Mouse (Mus musculus): ENCODE data around the gene Lifr. TPM values are rescaled to one million over a fixed set of nuclear protein-coding genes. Genes with fewer than 3 reads are reported as not detected.

Gene Lifr
- polyA plus RNA-seq, 1 experiment from 2014 or later, result 24.9 TPM

DNA sequence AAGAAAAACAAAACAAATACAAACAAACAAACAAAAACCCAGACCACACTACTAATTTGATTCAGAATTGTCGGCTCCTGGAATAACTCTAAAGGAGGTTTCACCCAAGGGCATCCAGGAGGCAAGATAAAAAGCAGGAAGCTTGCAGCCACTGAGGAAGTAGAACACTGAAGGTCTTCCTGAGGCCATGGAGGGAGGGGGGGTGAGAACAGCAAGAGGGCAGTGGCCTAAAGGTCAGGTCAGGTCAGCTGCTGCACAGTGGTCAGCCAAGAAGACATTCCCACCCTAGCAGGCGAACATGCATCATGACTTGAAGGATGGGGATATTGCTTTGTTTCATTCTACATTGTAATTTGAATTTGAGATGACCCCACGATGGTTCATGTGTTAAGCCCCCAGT is 17.1 kb upstream of the Lifr start:
- Histone ChIP-seq H3K4me2 (replicated peaks; ENCODE audit: low read depth, low read length) (no peak overlapping the region), H3K9me3 (ENCODE audit: control insufficient read depth, low read length) (no peaks in the 10 kb centered on the region), H3K27ac (ENCODE audit: low read depth, low read length) (no peak overlapping the region), H3K27me3 (ENCODE audit: control insufficient read depth, insufficient read depth, low read length) (no peaks in the 10 kb centered on the region), H3K36me3 (ENCODE audit: control insufficient read depth, insufficient read depth, low read length) (no peaks in the 10 kb centered on the region), H3K9ac (ENCODE audit: low read depth, low read length) (no peak overlapping the region), H3K4me3 (ENCODE audit: low read depth, low read length) (no peak overlapping the region), H3K4me1 (replicated peaks; ENCODE audit: control insufficient read depth, insufficient read depth, low read length) (0 out of 2 replicates have a peak, but pooled peaks cover 2% of the 10 kb centered on the region)
- ATAC-seq (ENCODE audit: low FRiP score) (no peak), DNase-seq (ENCODE audit: low spot score) (no peak)
- WGBS, result 55% methylated on average over 3 of the region's 3 CpGs

DNA sequence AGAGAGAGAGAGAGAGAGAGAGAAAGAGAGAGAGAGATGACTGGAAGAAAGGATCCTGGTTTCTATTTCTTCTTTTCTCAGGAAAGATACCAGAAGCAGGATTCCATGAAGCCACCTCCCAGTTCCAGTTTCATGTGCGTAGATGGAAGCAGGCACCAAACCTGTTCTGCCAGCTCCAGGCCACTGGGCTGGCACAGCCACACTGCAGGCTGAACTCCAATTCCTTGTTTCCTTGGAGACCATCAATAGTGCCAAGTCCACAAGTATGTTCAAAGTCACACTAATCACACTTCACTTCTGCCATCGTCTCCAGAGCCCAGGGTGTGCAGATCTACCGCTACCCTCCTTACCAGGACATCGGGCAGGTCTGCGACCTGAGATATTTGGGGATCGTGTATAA is 15.2 kb upstream of the Lifr start:
- no peak for ATAC-seq (ENCODE audit: low FRiP score)
- Histone ChIP-seq H3K9me3 (ENCODE audit: control insufficient read depth, low read length) (no peaks in the 10 kb centered on the region), H3K27me3 (ENCODE audit: control insufficient read depth, insufficient read depth, low read length) (no peaks in the 10 kb centered on the region), H3K36me3 (ENCODE audit: control insufficient read depth, insufficient read depth, low read length) (no peaks in the 10 kb centered on the region), H3K4me2 (replicated peaks; ENCODE audit: low read depth, low read length) (no peak overlapping the region), H3K4me3 (ENCODE audit: low read depth, low read length) (no peak overlapping the region), H3K4me1 (replicated peaks; ENCODE audit: control insufficient read depth, insufficient read depth, low read length) (0 out of 2 replicates have a peak, but pooled peaks cover 2% of the 10 kb centered on the region), H3K27ac (ENCODE audit: low read depth, low read length) (no peak overlapping the region), H3K9ac (ENCODE audit: low read depth, low read length) (no peak overlapping the region)
- WGBS, result 86% methylated on average over 6 of the region's 6 CpGs
- no peak for DNase-seq (ENCODE audit: low spot score)

- no peak overlapping the region for H3K27ac ChIP-seq (ENCODE audit: low read depth, low read length)
- no peak overlapping the region for H3K4me2 ChIP-seq (replicated peaks; ENCODE audit: low read depth, low read length)
- H3K9ac ChIP-seq (ENCODE audit: low read depth, low read length), result no peak overlapping the region
- no peaks in the 10 kb centered on the region for H3K27me3 ChIP-seq (ENCODE audit: control insufficient read depth, insufficient read depth, low read length)
- 35% methylated on average over 2 of the region's 2 CpGs for WGBS
- ATAC-seq (ENCODE audit: low FRiP score) (no peak), DNase-seq (ENCODE audit: low spot score) (no peak)
- no peak overlapping the region for H3K4me3 ChIP-seq (ENCODE audit: low read depth, low read length)
- no peaks in the 10 kb centered on the region for H3K9me3 ChIP-seq (ENCODE audit: control insufficient read depth, low read length)
- 0 out of 2 replicates have a peak, but pooled peaks cover 2% of the 10 kb centered on the region for H3K4me1 ChIP-seq (replicated peaks; ENCODE audit: control insufficient read depth, insufficient read depth, low read length)
- no peaks in the 10 kb centered on the region for H3K36me3 ChIP-seq (ENCODE audit: control insufficient read depth, insufficient read depth, low read length)
These were observed 12.1 kb upstream of the Lifr start for GRCm38 (mm10) chr15:7078356-7078755.

DNA sequence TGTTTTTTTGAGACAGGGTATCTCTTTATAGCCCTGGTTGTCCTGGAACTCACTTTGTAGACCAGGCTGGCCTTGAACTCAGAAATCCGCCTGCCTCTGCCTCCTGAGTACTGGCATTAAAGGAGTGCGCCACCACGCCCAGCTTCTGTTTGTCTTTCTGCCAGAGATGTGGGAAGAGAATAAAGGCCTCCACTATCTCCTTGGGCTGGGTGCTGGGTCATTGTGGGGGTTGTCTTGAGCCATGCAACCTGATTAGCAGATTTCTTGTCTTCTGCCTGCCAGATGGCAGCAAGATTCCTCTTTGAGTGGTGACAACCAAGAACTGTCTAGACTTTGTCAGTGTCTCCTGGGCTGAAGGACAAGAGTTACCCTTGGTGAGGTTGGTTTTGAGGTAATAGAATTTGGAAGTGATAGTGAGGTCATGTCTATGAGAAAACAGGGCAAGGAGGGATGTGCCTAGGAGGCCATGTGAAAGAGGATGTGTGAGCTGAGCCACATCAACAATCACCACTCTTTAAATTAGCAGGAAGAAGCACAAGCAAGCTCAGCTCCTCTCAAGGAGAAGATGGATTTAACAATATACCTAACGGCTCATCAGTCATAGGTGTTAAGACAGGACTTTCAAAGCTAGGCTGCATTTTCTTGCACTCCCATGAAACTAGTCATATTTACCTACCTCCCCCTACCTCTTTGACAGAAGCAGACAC is 10.6 kb upstream of the Lifr start:
- Histone ChIP-seq H3K4me3 (ENCODE audit: low read depth, low read length) (no peak overlapping the region), H3K9ac (ENCODE audit: low read depth, low read length) (no peak overlapping the region), H3K27ac (ENCODE audit: low read depth, low read length) (no peak overlapping the region), H3K27me3 (ENCODE audit: control insufficient read depth, insufficient read depth, low read length) (no peaks in the 10 kb centered on the region), H3K36me3 (ENCODE audit: control insufficient read depth, insufficient read depth, low read length) (no peaks in the 10 kb centered on the region), H3K9me3 (ENCODE audit: control insufficient read depth, low read length) (no peaks in the 10 kb centered on the region), H3K4me1 (replicated peaks; ENCODE audit: control insufficient read depth, insufficient read depth, low read length) (0 out of 2 replicates have a peak, but pooled peaks cover 2% of the 10 kb centered on the region), H3K4me2 (replicated peaks; ENCODE audit: low read depth, low read length) (no peak overlapping the region)
- no peak for DNase-seq (ENCODE audit: low spot score)
- WGBS, result 91% methylated on average over 4 of the region's 4 CpGs
- no peak for ATAC-seq (ENCODE audit: low FRiP score)

DNA sequence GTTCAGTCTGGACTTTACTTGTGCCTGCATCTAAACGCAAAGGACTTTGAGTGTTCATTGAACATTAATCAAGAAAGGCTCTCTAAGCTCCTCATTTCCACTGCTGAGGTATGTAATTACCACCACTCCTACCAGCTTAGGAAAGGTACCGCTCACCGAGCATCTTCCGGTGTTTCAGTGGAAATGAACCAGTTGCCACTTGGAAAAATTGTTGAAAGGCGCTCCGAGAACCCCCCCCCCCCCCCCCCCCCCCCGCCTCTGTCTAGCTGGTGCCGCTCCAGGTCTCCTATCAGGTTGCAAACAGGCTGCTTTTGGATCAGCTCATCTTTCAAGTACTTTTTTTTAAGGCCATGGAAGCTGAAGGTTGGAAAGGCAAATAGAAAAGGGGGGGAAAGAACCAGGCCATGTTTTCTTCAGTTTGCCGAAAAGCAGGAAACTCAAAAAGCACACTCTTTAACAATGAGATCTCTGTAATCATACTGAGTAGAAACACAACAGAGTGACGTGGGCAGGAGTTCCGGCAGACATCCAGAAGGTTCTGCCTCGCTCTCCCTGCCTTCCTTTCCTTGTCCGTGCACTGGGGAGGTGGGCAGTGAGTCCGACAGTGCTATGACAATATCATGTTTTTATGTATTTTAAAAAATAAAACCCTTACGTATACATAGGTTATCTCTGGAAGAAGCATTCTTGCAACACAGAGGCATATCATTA is 9.3 kb upstream of the Lifr start:
- H3K9ac ChIP-seq (ENCODE audit: low read depth, low read length), result no peak overlapping the region
- ATAC-seq (ENCODE audit: low FRiP score) (no peak), DNase-seq (ENCODE audit: low spot score) (no peak)
- H3K27me3 ChIP-seq (ENCODE audit: control insufficient read depth, insufficient read depth, low read length), result no peaks in the 10 kb centered on the region
- no peak overlapping the region for H3K4me3 ChIP-seq (ENCODE audit: low read depth, low read length)
- no peaks in the 10 kb centered on the region for H3K36me3 ChIP-seq (ENCODE audit: control insufficient read depth, insufficient read depth, low read length)
- no peak overlapping the region for H3K27ac ChIP-seq (ENCODE audit: low read depth, low read length)
- H3K9me3 ChIP-seq (ENCODE audit: control insufficient read depth, low read length), result no peaks in the 10 kb centered on the region
- 0 out of 2 replicates have a peak, but pooled peaks cover 2% of the 10 kb centered on the region for H3K4me1 ChIP-seq (replicated peaks; ENCODE audit: control insufficient read depth, insufficient read depth, low read length)
- H3K4me2 ChIP-seq (replicated peaks; ENCODE audit: low read depth, low read length), result no peak overlapping the region
- WGBS, result 73% methylated on average over 13 of the region's 15 CpGs

- no peak for DNase-seq (ENCODE audit: low spot score)
- H3K27me3 ChIP-seq (ENCODE audit: control insufficient read depth, insufficient read depth, low read length), result no peaks in the 10 kb centered on the region
- 50% methylated on average over 15 of the region's 15 CpGs for WGBS
- no peak overlapping the region for H3K4me3 ChIP-seq (ENCODE audit: low read depth, low read length)
- H3K9ac ChIP-seq (ENCODE audit: low read depth, low read length), result no peak overlapping the region
- no peak for ATAC-seq (ENCODE audit: low FRiP score)
- no peak overlapping the region for H3K27ac ChIP-seq (ENCODE audit: low read depth, low read length)
- no peaks in the 10 kb centered on the region for H3K9me3 ChIP-seq (ENCODE audit: control insufficient read depth, low read length)
- H3K36me3 ChIP-seq (ENCODE audit: control insufficient read depth, insufficient read depth, low read length), result no peaks in the 10 kb centered on the region
- H3K4me1 ChIP-seq (replicated peaks; ENCODE audit: control insufficient read depth, insufficient read depth, low read length), result 0 out of 2 replicates have a peak, but pooled peaks cover 2% of the 10 kb centered on the region
- H3K4me2 ChIP-seq (replicated peaks; ENCODE audit: low read depth, low read length), result no peak overlapping the region
These were observed 8.6 kb upstream of the Lifr start for GRCm38 (mm10) chr15:7081795-7082194.

DNA sequence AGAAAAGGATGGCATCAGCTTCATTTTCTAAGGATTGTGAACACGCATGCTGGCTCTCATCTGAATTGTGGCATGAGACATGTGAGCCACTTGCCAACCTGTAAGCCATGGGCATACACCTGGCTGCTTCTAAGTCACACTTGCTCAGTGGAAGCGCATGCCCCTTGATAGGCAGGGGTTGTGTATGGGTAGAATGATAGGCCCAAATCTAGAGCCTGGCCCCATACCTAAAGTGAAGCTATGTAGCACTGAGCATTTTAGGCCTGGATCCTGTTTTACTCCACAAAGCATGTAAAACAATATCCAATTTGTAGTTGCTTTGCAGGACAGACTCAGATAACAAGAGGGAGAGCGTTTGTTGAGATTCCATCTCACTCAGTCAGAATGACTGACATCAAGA is 7.5 kb upstream of the Lifr start:
- no peak overlapping the region for H3K9ac ChIP-seq (ENCODE audit: low read depth, low read length)
- no peak overlapping the region for H3K27ac ChIP-seq (ENCODE audit: low read depth, low read length)
- H3K4me2 ChIP-seq (replicated peaks; ENCODE audit: low read depth, low read length), result no peak overlapping the region
- 90% methylated on average over 3 of the region's 3 CpGs for WGBS
- DNase-seq (ENCODE audit: low spot score), result no peak
- no peaks in the 10 kb centered on the region for H3K27me3 ChIP-seq (ENCODE audit: control insufficient read depth, insufficient read depth, low read length)
- no peak for ATAC-seq (ENCODE audit: low FRiP score)
- H3K4me1 ChIP-seq (replicated peaks; ENCODE audit: control insufficient read depth, insufficient read depth, low read length), result no peaks in the 10 kb centered on the region
- no peak overlapping the region for H3K4me3 ChIP-seq (ENCODE audit: low read depth, low read length)
- no peaks in the 10 kb centered on the region for H3K36me3 ChIP-seq (ENCODE audit: control insufficient read depth, insufficient read depth, low read length)
- no peaks in the 10 kb centered on the region for H3K9me3 ChIP-seq (ENCODE audit: control insufficient read depth, low read length)

GRCm38 (mm10) chr15:7084780-7085497 is 5.5 kb upstream of the Lifr start:
- Histone ChIP-seq H3K36me3 (ENCODE audit: control insufficient read depth, insufficient read depth, low read length) (no peaks in the 10 kb centered on the region), H3K4me1 (replicated peaks; ENCODE audit: control insufficient read depth, insufficient read depth, low read length) (no peaks in the 10 kb centered on the region), H3K4me2 (replicated peaks; ENCODE audit: low read depth, low read length) (no peak overlapping the region), H3K27me3 (ENCODE audit: control insufficient read depth, insufficient read depth, low read length) (no peaks in the 10 kb centered on the region), H3K9ac (ENCODE audit: low read depth, low read length) (no peak overlapping the region), H3K27ac (ENCODE audit: low read depth, low read length) (no peak overlapping the region), H3K4me3 (ENCODE audit: low read depth, low read length) (no peak overlapping the region), H3K9me3 (ENCODE audit: control insufficient read depth, low read length) (no peaks in the 10 kb centered on the region)
- no peak for DNase-seq (ENCODE audit: low spot score)
- no peak for ATAC-seq (ENCODE audit: low FRiP score)
- WGBS, result 59% methylated on average over 8 of the region's 8 CpGs

All from hindbrain, embryonic 11.5 days (tissue).